Mouse (Mus musculus) heart, embryonic 10.5 days (tissue): ENCODE results near the gene Cspg5. TPM values are rescaled to one million over a fixed set of nuclear protein-coding genes. Genes with fewer than 3 reads are reported as not detected.

Source experiments
- DNase-seq: peaks from one replicate; pipeline ENCODE4 v3.0.0-alpha.2; 2017; ENCODE audit warnings: low spot score
- H3K27ac ChIP-seq: fragments of 300-500 bp; sonication (generic); 2 replicates; pipeline ENCODE4 v1.5.1; 2016; ENCODE audit warnings: mild to moderate bottlenecking
- H3K27me3 ChIP-seq: fragments of 300-500 bp; sonication (generic); 2 replicates; pipeline ENCODE4 v1.6.1; 2016; ENCODE audit warnings: mild to moderate bottlenecking; ENCODE audit not compliant: poor library complexity, insufficient read depth, severe bottlenecking
- H3K36me3 ChIP-seq: fragments of 300-500 bp; sonication (generic); 2 replicates; pipeline ENCODE4 v1.6.1; 2016; ENCODE audit warnings: mild to moderate bottlenecking, moderate library complexity
- H3K4me1 ChIP-seq: fragments of 300-500 bp; sonication (generic); 2 replicates; pipeline ENCODE4 v1.6.1; 2016; ENCODE audit warnings: mild to moderate bottlenecking
- H3K4me3 ChIP-seq: fragments of 300-500 bp; sonication (generic); 2 replicates; pipeline ENCODE4 v1.5.1; 2016; ENCODE audit warnings: mild to moderate bottlenecking, moderate library complexity
- H3K9me3 ChIP-seq: fragments of 300-500 bp; sonication (generic); 2 replicates; pipeline ENCODE4 v1.6.1; 2016; ENCODE audit warnings: mild to moderate bottlenecking, moderate library complexity
- WGBS: fragments of 180-500 bp; shearing (Covaris S2); methylation state at CpG from one replicate; pipeline ENCODE4 v1.1.7; 2016; 5-methylcytosine and 5-hydroxymethylcytosine counted together
- polyA plus RNA-seq: library from polyadenylated mRNA; unstranded; fragments of >200 nt; fragmentation: Nextera tagmentation; extraction: Ambion mirVana; gene quantifications from 2 replicates; pipeline ENCODE4 v1.2.1, GENCODE M21; 2016

Gene Cspg5
- polyA plus RNA-seq = 0.24 and 0.65 TPM in 2 replicates

GRCm38 (mm10) chr9:110243221-110243833, at the start of gene Cspg5:
TSS of gene Cspg5 (plus strand) at chr9:110243783.
- peaks cover 67% of the 10 kb centered on the region for H3K27me3 ChIP-seq

DNA sequence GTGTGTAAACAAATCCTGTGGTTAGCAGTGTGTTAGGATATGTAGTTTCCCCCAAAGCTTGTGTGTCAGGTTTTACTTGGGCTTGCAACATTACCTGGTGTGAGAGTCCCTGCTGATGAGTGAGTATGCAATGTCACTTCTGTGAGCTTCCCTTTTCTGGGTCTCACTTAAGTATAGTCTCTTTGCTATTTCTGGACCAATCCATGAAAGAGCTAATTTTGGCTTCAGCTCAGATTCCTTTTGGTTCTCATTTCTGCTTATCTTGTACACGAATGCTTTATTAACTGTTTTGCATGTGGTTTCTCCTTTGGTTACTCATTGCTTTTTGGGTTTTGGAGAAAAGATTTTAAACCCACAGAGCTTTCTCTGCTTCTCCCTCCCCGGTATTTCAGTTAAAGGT, 43.7 kb upstream of the Cspg5 start:
- no peaks in the 10 kb centered on the region for H3K9me3 ChIP-seq
- no peak overlapping the region for H3K27ac ChIP-seq
- no peak for DNase-seq
- peaks cover 92% of the 10 kb centered on the region for H3K36me3 ChIP-seq
- no peak overlapping the region for H3K4me3 ChIP-seq
- no peaks in the 10 kb centered on the region for H3K27me3 ChIP-seq
- WGBS = 77% methylated on average over 2 of the region's 2 CpGs
- H3K4me1 ChIP-seq = no peaks in the 10 kb centered on the region; the same call in 1 of the 2 replicates

More at GRCm38 (mm10) chr9:110243221-110243833, at the start of gene Cspg5:
- peaks cover 25% of the 10 kb centered on the region for H3K36me3 ChIP-seq
- H3K4me1 ChIP-seq = peaks cover 22% of the 10 kb centered on the region
- peak within 1 kb of the TSS; percentile 83 for H3K4me3 ChIP-seq
- 88% methylated on average over 7 of the region's 7 CpGs for WGBS
- DNase-seq = no peak
- H3K9me3 ChIP-seq = no peaks in the 10 kb centered on the region
- no peak within 1 kb of the TSS for H3K27ac ChIP-seq

GRCm38 (mm10) chr9:110205526-110206404, 37.8 kb upstream of the Cspg5 start:
- Histone ChIP-seq H3K27ac (no peak overlapping the region), H3K9me3 (no peaks in the 10 kb centered on the region), H3K4me1 (peaks cover 13% of the 10 kb centered on the region), H3K4me3 (no peak overlapping the region), H3K36me3 (peaks cover 91% of the 10 kb centered on the region), H3K27me3 (no peaks in the 10 kb centered on the region)
- WGBS = 59% methylated on average over 15 of the region's 15 CpGs
- no peak for DNase-seq

DNA sequence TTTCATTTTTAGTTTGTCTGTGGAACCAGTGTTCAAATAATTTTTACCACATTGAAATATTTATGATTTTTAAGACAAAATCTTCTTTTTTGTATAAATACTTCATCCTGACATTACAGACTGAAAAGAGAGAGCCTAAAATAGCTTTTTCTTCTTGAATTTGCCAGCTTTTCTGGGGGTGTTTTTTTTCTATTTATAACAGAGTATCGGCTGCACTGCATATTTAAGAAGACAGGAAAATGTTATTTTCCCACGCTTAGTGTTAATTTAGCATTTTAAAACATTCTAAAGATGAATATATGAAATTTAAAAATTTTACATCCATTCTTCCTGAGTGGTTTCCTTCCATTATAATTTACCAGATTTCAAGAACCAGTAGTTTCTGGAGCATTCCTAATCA, 37.1 kb upstream of the Cspg5 start:
- no peak for DNase-seq
- 94% methylated on average over 2 of the region's 2 CpGs for WGBS
- Histone ChIP-seq H3K27me3 (no peaks in the 10 kb centered on the region), H3K36me3 (peaks cover 91% of the 10 kb centered on the region), H3K9me3 (no peaks in the 10 kb centered on the region), H3K27ac (no peak overlapping the region), H3K4me1 (peaks cover 13% of the 10 kb centered on the region), H3K4me3 (no peak overlapping the region)

DNA sequence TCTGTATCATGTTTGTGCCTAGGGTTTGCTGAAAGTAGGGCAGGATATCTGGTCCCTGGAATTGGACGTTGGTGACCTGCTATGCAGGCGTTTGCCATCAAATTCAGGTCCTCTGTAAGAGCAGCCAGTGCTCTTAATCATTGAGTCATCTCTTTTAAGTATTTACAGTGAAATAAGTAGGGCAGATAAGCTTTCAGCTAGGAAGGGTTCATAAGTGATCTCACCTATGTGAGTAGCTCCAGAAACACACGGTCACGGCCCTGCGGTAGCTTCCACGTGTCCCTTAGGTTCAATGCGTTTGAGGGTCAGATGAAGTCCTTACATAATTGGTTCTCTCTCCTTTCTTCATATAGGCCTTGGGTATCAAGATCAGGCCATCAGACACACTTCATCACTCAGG, 35.3 kb upstream of the Cspg5 start:
- Histone ChIP-seq H3K4me3 (no peak overlapping the region), H3K27ac (no peak overlapping the region), H3K9me3 (no peaks in the 10 kb centered on the region), H3K4me1 (peaks cover 13% of the 10 kb centered on the region), H3K27me3 (no peaks in the 10 kb centered on the region), H3K36me3 (peaks cover 88% of the 10 kb centered on the region)
- WGBS = 71% methylated on average over 7 of the region's 7 CpGs
- no peak for DNase-seq

DNA sequence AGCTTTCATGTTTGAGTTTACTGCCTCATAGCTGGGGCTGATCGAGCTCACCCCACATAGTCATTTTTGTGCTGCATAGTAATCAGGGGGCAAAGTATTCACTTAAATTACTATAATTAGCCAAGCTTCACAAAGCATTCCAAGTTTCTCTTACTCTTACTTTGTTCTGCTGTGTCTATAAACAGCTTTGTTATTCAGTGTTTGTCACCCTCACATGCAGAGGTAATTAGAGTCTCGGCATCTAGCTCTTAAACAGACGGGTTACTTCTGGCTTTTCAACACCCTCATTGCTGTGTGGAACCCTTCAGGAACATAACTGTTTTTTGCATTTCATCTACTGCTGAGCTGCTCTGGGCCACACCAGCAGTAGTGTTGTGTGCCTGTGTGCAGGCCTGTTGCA, 34.6 kb upstream of the Cspg5 start:
- WGBS = 87% methylated on average over 3 of the region's 3 CpGs
- Histone ChIP-seq H3K4me3 (no peak overlapping the region), H3K27ac (no peak overlapping the region), H3K4me1 (peaks cover 13% of the 10 kb centered on the region), H3K27me3 (no peaks in the 10 kb centered on the region), H3K9me3 (no peaks in the 10 kb centered on the region), H3K36me3 (peaks cover 88% of the 10 kb centered on the region)
- no peak for DNase-seq

DNA sequence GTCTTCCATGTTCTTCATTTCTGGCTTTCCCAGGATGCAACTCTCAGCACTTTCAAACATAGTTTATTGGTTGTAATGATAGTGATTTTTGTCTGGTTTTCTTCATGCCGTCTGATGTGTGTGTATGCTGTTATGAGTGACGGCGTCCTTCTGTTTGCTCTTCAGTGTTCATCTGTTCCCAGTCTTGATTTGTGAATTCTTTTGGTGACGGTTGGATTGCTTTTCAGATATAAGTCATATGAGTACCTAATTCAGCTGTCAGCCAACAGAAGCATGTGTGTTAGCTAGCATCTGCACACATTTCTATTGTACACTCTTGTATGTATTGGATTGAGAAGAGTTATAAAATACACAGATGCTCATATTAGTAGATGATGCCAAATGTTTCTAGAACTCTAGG, 19.3 kb upstream of the Cspg5 start:
- Histone ChIP-seq H3K4me1 (0 out of 2 replicates have a peak, but pooled peaks cover 2% of the 10 kb centered on the region), H3K27ac (no peak overlapping the region), H3K36me3 (peaks cover 90% of the 10 kb centered on the region), H3K4me3 (no peak overlapping the region), H3K9me3 (no peaks in the 10 kb centered on the region), H3K27me3 (no peaks in the 10 kb centered on the region)
- WGBS = 96% methylated on average over 4 of the region's 4 CpGs
- no peak for DNase-seq

DNA sequence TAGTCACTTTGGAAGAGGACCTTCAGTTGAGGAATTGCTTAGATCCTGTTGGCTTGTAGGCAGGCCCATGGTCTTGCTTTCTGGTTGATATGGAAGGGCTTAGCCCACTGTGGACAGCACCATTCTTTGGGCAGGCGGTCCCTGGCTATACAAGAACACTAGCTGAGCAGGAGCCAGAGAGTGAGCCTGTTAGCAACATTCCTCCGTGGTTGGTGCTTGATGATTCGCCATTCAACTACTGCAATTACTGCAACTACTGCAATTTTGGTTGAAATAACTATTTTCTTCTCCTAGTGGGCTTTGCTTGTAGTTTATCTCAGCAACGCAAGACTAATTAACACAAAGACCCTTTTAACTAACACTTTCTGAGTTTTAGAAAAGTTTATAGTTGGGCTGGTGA, 17.4 kb upstream of the Cspg5 start:
- 0 out of 2 replicates have a peak, but pooled peaks cover 3% of the 10 kb centered on the region for H3K4me1 ChIP-seq
- no peak overlapping the region for H3K27ac ChIP-seq
- no peaks in the 10 kb centered on the region for H3K9me3 ChIP-seq
- WGBS = 92% methylated on average over 4 of the region's 4 CpGs
- H3K36me3 ChIP-seq = peaks cover 91% of the 10 kb centered on the region
- DNase-seq = no peak
- H3K4me3 ChIP-seq = no peak overlapping the region
- no peaks in the 10 kb centered on the region for H3K27me3 ChIP-seq

DNA sequence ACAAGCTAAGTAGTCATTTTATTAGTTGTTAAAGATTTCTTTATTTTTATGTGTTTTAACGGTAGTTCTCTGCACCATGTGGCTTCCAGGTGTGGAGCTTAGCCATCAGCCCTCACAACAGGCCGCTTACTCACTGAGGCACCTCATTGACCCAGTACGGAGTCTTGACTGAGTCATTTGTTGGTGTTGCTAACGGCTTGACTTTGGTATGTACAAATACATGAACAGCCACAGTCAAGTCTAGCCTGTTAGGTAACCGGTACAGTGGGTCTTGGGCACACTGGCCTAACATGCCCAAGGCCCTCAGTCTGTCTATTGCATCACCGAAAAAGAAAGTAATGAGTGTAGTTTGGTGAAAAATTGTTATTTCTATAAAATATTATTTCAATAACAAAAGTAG, 14.9 kb upstream of the Cspg5 start:
- WGBS = 90% methylated on average over 6 of the region's 6 CpGs
- Histone ChIP-seq H3K4me3 (no peak overlapping the region), H3K4me1 (0 out of 2 replicates have a peak, but pooled peaks cover 3% of the 10 kb centered on the region), H3K9me3 (no peaks in the 10 kb centered on the region), H3K27ac (no peak overlapping the region), H3K36me3 (peaks cover 89% of the 10 kb centered on the region), H3K27me3 (no peaks in the 10 kb centered on the region)
- DNase-seq = no peak

DNA sequence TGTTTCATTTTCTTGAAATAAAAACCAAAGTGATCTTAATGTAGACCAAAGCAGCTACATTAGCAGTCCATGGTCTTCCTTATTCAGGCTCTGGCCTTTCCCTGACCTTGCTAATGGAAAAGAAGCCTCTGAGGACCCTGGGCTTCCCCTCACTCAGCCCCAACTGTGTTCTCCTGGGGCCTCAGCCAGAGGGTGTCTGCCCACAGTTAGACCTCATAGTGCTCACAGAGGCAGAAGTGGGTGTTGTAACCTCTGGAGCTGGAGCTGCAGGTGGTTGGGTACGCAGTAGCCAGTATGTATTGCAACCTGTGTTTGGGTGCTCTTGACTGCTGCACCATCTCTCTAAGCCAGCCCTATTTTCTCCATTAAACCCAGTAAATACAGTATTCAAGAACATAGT, 14.5 kb upstream of the Cspg5 start:
- Histone ChIP-seq H3K4me1 (0 out of 2 replicates have a peak, but pooled peaks cover 3% of the 10 kb centered on the region), H3K4me3 (no peak overlapping the region), H3K36me3 (peaks cover 90% of the 10 kb centered on the region), H3K9me3 (no peaks in the 10 kb centered on the region), H3K27ac (no peak overlapping the region), H3K27me3 (no peaks in the 10 kb centered on the region)
- 93% methylated on average over 1 of the region's 1 CpGs for WGBS
- no peak for DNase-seq

DNA sequence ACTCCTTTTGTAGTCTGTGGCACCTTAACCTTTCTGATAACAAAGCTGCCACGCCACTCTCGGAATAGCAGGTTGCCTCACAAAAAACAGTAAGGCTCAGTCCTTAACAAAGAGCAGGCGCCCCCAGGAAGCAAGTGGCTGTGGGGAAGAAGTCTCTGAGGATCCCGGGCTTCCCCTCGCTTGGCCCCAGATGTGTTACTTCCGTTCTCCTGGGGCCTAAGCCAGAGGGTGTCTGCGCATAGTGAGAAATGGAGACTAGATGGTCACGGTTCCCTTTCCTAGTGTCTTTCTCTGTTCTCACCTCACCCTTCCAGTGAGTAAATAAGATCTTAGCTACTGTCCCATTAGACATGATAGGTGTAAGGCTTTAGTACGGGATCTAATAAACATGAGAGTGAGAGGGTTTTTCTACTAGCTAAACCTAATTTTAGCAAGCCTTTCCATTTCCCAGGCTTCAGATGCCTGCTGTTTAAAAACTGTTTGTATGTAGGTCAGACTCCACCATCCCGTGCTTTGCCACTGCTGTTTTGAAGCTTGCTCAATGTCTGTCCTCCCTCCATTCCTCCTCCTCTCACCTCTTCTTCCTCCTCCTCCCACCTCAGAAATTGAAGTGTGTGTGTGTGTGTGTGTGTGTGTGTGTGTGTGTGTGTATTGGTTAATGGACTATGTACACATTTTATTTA, 13.9 kb upstream of the Cspg5 start:
- Histone ChIP-seq H3K4me3 (no peak overlapping the region), H3K27me3 (no peaks in the 10 kb centered on the region), H3K4me1 (0 out of 2 replicates have a peak, but pooled peaks cover 3% of the 10 kb centered on the region), H3K36me3 (peaks cover 90% of the 10 kb centered on the region), H3K9me3 (no peaks in the 10 kb centered on the region), H3K27ac (no peak overlapping the region)
- WGBS = 85% methylated on average over 10 of the region's 10 CpGs
- DNase-seq = no peak

- H3K27ac ChIP-seq = no peak overlapping the region
- DNase-seq = no peak
- no peaks in the 10 kb centered on the region for H3K27me3 ChIP-seq
- 0 out of 2 replicates have a peak, but pooled peaks cover 3% of the 10 kb centered on the region for H3K4me1 ChIP-seq
- H3K36me3 ChIP-seq = peaks cover 92% of the 10 kb centered on the region
- no peaks in the 10 kb centered on the region for H3K9me3 ChIP-seq
- H3K4me3 ChIP-seq = no peak overlapping the region
- WGBS = 87% methylated on average over 16 of the region's 16 CpGs
Observed at GRCm38 (mm10) chr9:110230395-110231071, 13.1 kb upstream of the Cspg5 start.
